Mouse (Mus musculus) lung, adult 2 months (tissue): ENCODE data around the gene Casq2.

Experiments used
- CTCF ChIP-seq: fragments of 200-500 bp; IDR thresholded peaks from 2 replicates; pipeline ENCODE4 v1.5.1; 2011; ENCODE audit warnings: mild to moderate bottlenecking, low read length, control low read depth; ENCODE audit not compliant: insufficient read depth
- POLR2A ChIP-seq: fragments of 200-500 bp; IDR thresholded peaks from 2 replicates; pipeline ENCODE4 v1.6.1; 2011; ENCODE audit warnings: low read depth, mild to moderate bottlenecking, control low read depth, low read length, borderline replicate concordance; ENCODE audit errors: extremely low read depth

DNA sequence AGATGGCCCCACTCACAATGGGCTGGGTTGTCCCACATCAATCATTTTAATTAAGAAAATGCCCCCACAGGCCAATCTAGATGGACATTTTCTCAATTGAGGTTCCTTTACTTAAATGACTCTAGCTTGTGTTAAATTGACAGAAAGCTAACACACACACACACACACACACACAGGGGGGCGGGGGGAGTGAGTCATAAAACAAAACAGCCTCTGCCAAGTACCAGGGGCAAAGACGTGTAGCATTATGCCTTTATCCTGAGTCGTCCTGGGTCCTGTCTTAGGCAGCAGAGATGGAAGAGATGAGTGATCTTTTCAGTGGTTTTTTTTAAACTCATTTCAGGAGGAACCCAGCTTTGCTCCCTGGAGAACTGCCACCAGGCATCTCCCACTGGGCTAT is 34.2 kb upstream of the Casq2 start:
- TF ChIP-seq CTCF: no peak
- TF ChIP-seq POLR2A: no peak
